Mouse (Mus musculus): ENCODE data around the gene Nfat5. TPM values are rescaled to one million over a fixed set of nuclear protein-coding genes. Genes with fewer than 3 reads are reported as not detected.

The Nfat5 gene
- polyA plus RNA-seq, 1 experiment = 21.4 TPM

- Histone ChIP-seq H3K27me3 (ENCODE audit: control insufficient read depth, insufficient read depth, low read length) (no peaks in the 10 kb centered on the region), H3K36me3 (ENCODE audit: control insufficient read depth, insufficient read depth, low read length) (peaks cover 2% of the 10 kb centered on the region), H3K4me1 (ENCODE audit: control insufficient read depth, insufficient read depth, low read length) (no peaks in the 10 kb centered on the region), H3K4me3 (ENCODE audit: control insufficient read depth, low read depth, low read length) (no peak overlapping the region), H3K27ac (ENCODE audit: control insufficient read depth, insufficient read depth, low read depth, low read length) (no peak overlapping the region)
- no peak for TF ChIP-seq POLR2A (IDR thresholded peaks at IDR 0.05; ENCODE audit: control insufficient read depth, low read depth, low read length)
- TF ChIP-seq CTCF (IDR thresholded peaks at IDR 0.05; ENCODE audit: control insufficient read depth, insufficient read depth, insufficient replicate concordance, low read depth, low read length) = 0 out of 2 replicates have a peak, but pooled peaks have one; percentile 1
These were observed 118.1 kb downstream of the Nfat5 start for GRCm38 (mm10) chr8:107411391-107411790.

- Histone ChIP-seq H3K4me3 (ENCODE audit: control insufficient read depth, low read depth, low read length) (no peak overlapping the region), H3K36me3 (ENCODE audit: control insufficient read depth, insufficient read depth, low read length) (peaks cover 2% of the 10 kb centered on the region), H3K4me1 (ENCODE audit: control insufficient read depth, insufficient read depth, low read length) (no peaks in the 10 kb centered on the region), H3K27me3 (ENCODE audit: control insufficient read depth, insufficient read depth, low read length) (no peaks in the 10 kb centered on the region), H3K27ac (ENCODE audit: control insufficient read depth, insufficient read depth, low read depth, low read length) (no peak overlapping the region)
- TF ChIP-seq POLR2A (IDR thresholded peaks at IDR 0.05; ENCODE audit: control insufficient read depth, low read depth, low read length) = no peak
- no peak for TF ChIP-seq CTCF (IDR thresholded peaks at IDR 0.05; ENCODE audit: control insufficient read depth, insufficient read depth, insufficient replicate concordance, low read depth, low read length)
These were observed 119.3 kb downstream of the Nfat5 start for GRCm38 (mm10) chr8:107412552-107412951.

DNA sequence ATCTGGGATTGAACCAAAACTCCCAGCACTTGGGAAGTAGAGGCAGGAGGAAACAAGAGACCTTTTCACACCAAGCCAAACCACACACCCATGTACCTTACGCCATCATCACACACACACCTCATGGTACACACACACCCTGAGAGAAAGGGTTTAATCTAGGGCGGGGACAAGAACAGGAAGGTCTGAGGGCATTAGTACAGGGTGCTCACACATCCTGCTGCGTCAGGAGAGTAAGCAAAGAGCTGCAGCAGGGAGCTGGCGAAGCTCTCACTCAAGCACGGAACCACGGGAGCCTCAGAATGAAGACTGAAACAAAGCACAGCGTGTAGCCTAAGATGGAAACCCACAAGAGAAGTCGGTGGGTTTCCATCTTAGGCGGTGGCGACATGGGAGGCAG lies 120.6 kb downstream of the Nfat5 start:
- Histone ChIP-seq H3K27ac (ENCODE audit: control insufficient read depth, insufficient read depth, low read depth, low read length) (no peak overlapping the region), H3K36me3 (ENCODE audit: control insufficient read depth, insufficient read depth, low read length) (peaks cover 3% of the 10 kb centered on the region)
- no peak for TF ChIP-seq CTCF (IDR thresholded peaks at IDR 0.05; ENCODE audit: control insufficient read depth, insufficient read depth, insufficient replicate concordance, low read depth, low read length)

DNA sequence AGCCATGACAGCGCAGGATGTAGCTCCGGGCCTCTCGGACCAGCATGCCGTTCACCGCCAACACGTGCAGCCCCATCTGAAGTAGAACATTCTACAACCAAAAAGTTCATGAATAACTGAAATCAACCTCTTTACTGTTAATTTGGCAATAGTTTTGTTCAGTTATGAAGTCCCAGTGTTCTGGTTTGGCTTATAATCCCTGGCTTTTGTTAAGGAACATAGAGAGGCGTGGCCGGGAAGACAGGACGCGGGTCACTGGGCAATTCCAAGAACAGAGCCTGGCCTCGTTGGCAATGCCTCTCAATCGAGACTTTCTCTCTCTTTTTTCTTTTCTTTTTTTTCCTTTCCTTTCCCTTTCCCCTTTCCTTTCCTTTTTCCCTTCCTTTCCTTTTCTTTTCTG lies 123.7 kb downstream of the Nfat5 start:
- no peaks in the 10 kb centered on the region for H3K27me3 ChIP-seq (ENCODE audit: control insufficient read depth, insufficient read depth, low read length)
- H3K4me1 ChIP-seq (ENCODE audit: control insufficient read depth, insufficient read depth, low read length) = no peaks in the 10 kb centered on the region
- H3K36me3 ChIP-seq (ENCODE audit: control insufficient read depth, insufficient read depth, low read length) = peaks cover 6% of the 10 kb centered on the region
- no peak overlapping the region for H3K4me3 ChIP-seq (ENCODE audit: control insufficient read depth, low read depth, low read length)
- TF ChIP-seq POLR2A (IDR thresholded peaks at IDR 0.05; ENCODE audit: control insufficient read depth, low read depth, low read length) (no peak), CTCF (IDR thresholded peaks at IDR 0.05; ENCODE audit: control insufficient read depth, insufficient read depth, insufficient replicate concordance, low read depth, low read length) (no peak)
- no peak overlapping the region for H3K27ac ChIP-seq (ENCODE audit: control insufficient read depth, insufficient read depth, low read depth, low read length)

More for the DNA sequence above, 120.6 kb downstream of the Nfat5 start:
- no peak overlapping the region for H3K4me3 ChIP-seq (ENCODE audit: control insufficient read depth, low read depth, low read length)
- no peaks in the 10 kb centered on the region for H3K4me1 ChIP-seq (ENCODE audit: control insufficient read depth, insufficient read depth, low read length)
- H3K27me3 ChIP-seq (ENCODE audit: control insufficient read depth, insufficient read depth, low read length) = no peaks in the 10 kb centered on the region

DNA sequence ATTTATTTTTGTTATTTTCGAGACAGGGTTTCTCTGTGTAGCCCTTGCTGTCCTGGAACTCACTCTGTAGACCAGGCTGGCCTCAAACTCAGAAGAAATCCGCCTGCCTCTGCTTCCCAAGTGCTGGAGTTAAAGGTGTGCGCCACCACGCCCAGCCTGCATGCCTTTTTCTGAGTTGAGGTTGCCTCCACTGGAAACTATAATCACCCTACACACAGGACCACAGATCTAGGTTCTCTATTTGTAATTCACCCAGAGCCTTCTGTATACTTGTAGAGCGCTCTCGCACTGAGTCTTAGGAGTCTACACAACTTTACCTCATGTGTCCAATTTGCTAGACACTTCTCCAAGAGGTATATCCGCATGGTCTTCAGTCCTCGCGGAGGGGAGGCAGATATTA lies 130.9 kb downstream of the Nfat5 start:
- Histone ChIP-seq H3K4me3 (ENCODE audit: control insufficient read depth, low read depth, low read length) (peak overlapping the region; percentile 100), H3K4me1 (ENCODE audit: control insufficient read depth, insufficient read depth, low read length) (peaks cover 5% of the 10 kb centered on the region), H3K27me3 (ENCODE audit: control insufficient read depth, insufficient read depth, low read length) (no peaks in the 10 kb centered on the region), H3K36me3 (ENCODE audit: control insufficient read depth, insufficient read depth, low read length) (peaks cover 2% of the 10 kb centered on the region), H3K27ac (ENCODE audit: control insufficient read depth, insufficient read depth, low read depth, low read length) (peak overlapping the region; percentile 97)
- TF ChIP-seq POLR2A (IDR thresholded peaks at IDR 0.05; ENCODE audit: control insufficient read depth, low read depth, low read length) (no peak), CTCF (IDR thresholded peaks at IDR 0.05; ENCODE audit: control insufficient read depth, insufficient read depth, insufficient replicate concordance, low read depth, low read length) (no peak)

GRCm38 (mm10) chr8:107424597-107425229 lies 131.4 kb downstream of the Nfat5 start, which contains the start of gene Nob1:
TSS of gene Nob1 (minus strand) at chr8:107425051.
- Histone ChIP-seq H3K27ac (ENCODE audit: control insufficient read depth, insufficient read depth, low read depth, low read length) (peak within 1 kb of the TSS; percentile 97), H3K4me1 (ENCODE audit: control insufficient read depth, insufficient read depth, low read length) (peaks cover 5% of the 10 kb centered on the region), H3K27me3 (ENCODE audit: control insufficient read depth, insufficient read depth, low read length) (no peaks in the 10 kb centered on the region), H3K36me3 (ENCODE audit: control insufficient read depth, insufficient read depth, low read length) (peaks cover 2% of the 10 kb centered on the region), H3K4me3 (ENCODE audit: control insufficient read depth, low read depth, low read length) (peak within 1 kb of the TSS; percentile 100)
- TF ChIP-seq POLR2A (IDR thresholded peaks at IDR 0.05; ENCODE audit: control insufficient read depth, low read depth, low read length) = peak; percentile 85
- peak; percentile 97 for TF ChIP-seq CTCF (IDR thresholded peaks at IDR 0.05; ENCODE audit: control insufficient read depth, insufficient read depth, insufficient replicate concordance, low read depth, low read length)

DNA sequence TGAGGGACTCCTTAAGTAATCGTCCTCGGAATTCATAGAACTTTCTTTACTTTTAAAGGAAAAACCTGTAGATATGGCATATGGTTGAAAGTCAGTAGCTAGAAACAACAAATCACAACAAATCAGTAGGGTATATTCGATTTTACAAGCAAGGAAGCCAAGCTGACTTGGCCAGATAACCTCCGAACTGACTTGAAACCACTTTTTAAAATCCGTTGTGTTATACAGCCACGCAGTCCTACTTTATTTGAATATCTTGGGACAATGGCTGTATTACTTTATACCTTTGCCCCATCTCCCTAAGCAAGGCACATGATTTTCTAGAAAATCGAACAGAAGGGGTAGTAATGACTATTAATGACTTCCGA lies 131.9 kb downstream of the Nfat5 start:
- TF ChIP-seq CTCF (IDR thresholded peaks at IDR 0.05; ENCODE audit: control insufficient read depth, insufficient read depth, insufficient replicate concordance, low read depth, low read length) (no peak), POLR2A (IDR thresholded peaks at IDR 0.05; ENCODE audit: control insufficient read depth, low read depth, low read length) (no peak)
- no peaks in the 10 kb centered on the region for H3K27me3 ChIP-seq (ENCODE audit: control insufficient read depth, insufficient read depth, low read length)
- peak overlapping the region; percentile 100 for H3K4me3 ChIP-seq (ENCODE audit: control insufficient read depth, low read depth, low read length)
- peaks cover 2% of the 10 kb centered on the region for H3K36me3 ChIP-seq (ENCODE audit: control insufficient read depth, insufficient read depth, low read length)
- H3K4me1 ChIP-seq (ENCODE audit: control insufficient read depth, insufficient read depth, low read length) = peaks cover 5% of the 10 kb centered on the region
- H3K27ac ChIP-seq (ENCODE audit: control insufficient read depth, insufficient read depth, low read depth, low read length) = no peak overlapping the region; the same call in 1 of the 2 replicates

Other genes with a start within 250 kb of the Nfat5 start
- 1.7 and 1.8 TPM in 2 replicates for gene Pdf, start 244.9 kb upstream of the Nfat5 start, polyA plus RNA-seq (2012; rRNA removed)
- 78.6 and 87.1 TPM in 2 replicates for gene Cog8, start 236.8 kb upstream of the Nfat5 start, polyA plus RNA-seq (2012; rRNA removed)
- 32.1 and 37.3 TPM in 2 replicates for gene Nip7, start 236.6 kb upstream of the Nfat5 start, polyA plus RNA-seq (2012; rRNA removed)
- 92.7 and 108 TPM in 2 replicates for gene Tmed6, start 227.8 kb upstream of the Nfat5 start, polyA plus RNA-seq (2012; rRNA removed)
- 13.6 and 14.1 TPM in 2 replicates for gene Terf2, start 196.9 kb upstream of the Nfat5 start, polyA plus RNA-seq (2012; rRNA removed)
- gene Cyb5b, start 142.8 kb upstream of the Nfat5 start, polyA plus RNA-seq (2012; rRNA removed) = 31.2 and 31.4 TPM in 2 replicates
- gene Nqo1, start 109.7 kb downstream of the Nfat5 start, polyA plus RNA-seq (2012; rRNA removed) = 1.6 and 2.2 TPM in 2 replicates
- 15.3 and 15.9 TPM in 2 replicates for gene Nob1, start 131.6 kb downstream of the Nfat5 start, polyA plus RNA-seq (2012; rRNA removed)
- 109 and 129 TPM in 2 replicates for gene Wwp2, start 142.9 kb downstream of the Nfat5 start, polyA plus RNA-seq (2012; rRNA removed)